Mouse (Mus musculus) erythroblast, embryonic 14.5 days (primary cell): ENCODE data around the gene Adam17. TPM values are rescaled to one million over a fixed set of nuclear protein-coding genes. Genes with fewer than 3 reads are reported as not detected.

Experiments
- H3K27me3 ChIP-seq: 2 replicates; pipeline ENCODE4 v1.6.1; 2012; ENCODE audit warnings: inconsistent platforms; ENCODE audit not compliant: control insufficient read depth
- H3K36me3 ChIP-seq: 2 replicates; pipeline ENCODE4 v1.6.1; 2012; ENCODE audit warnings: mild to moderate bottlenecking, inconsistent platforms; ENCODE audit not compliant: control insufficient read depth
- H3K4me1 ChIP-seq: 2 replicates; pipeline ENCODE4 v1.6.1; 2012; ENCODE audit warnings: inconsistent platforms; ENCODE audit not compliant: control insufficient read depth
- H3K4me3 ChIP-seq: replicated peaks from 2 replicates; pipeline ENCODE3; 2012; ENCODE audit warnings: moderate library complexity, mild to moderate bottlenecking, inconsistent platforms
- H3K9me3 ChIP-seq: 2 replicates; pipeline ENCODE4 v1.6.1; 2012; ENCODE audit warnings: low read length, inconsistent platforms, mixed read lengths; ENCODE audit not compliant: control insufficient read depth
- GATA1 ChIP-seq: IDR thresholded peaks from 2 replicates; pipeline ENCODE4 v1.6.1; 2012; ENCODE audit warnings: low read length, inconsistent platforms, mixed read lengths
- TAL1 ChIP-seq: IDR thresholded peaks from 3 replicates; pipeline ENCODE4 v1.6.1; 2012; ENCODE audit warnings: low read length, inconsistent platforms, mixed read lengths
- polyA plus RNA-seq: library from polyadenylated mRNA; stranded (reverse); fragments of >175 nt; gene quantifications from 2 replicates; pipeline ENCODE4 v1.2.3, GENCODE M21; 2012

The Adam17 gene
- polyA plus RNA-seq, 1 experiment = 0.58 TPM

- H3K27me3 ChIP-seq = no peaks in the 10 kb centered on the region
- H3K9me3 ChIP-seq = no peaks in the 10 kb centered on the region
- TF ChIP-seq GATA1 (no peak), TAL1 (no peak)
- no peak overlapping the region for H3K4me3 ChIP-seq
- H3K36me3 ChIP-seq = peaks cover 12% of the 10 kb centered on the region
- H3K4me1 ChIP-seq = peaks cover 4% of the 10 kb centered on the region
Observed at GRCm38 (mm10) chr12:21364624-21365435, 8.6 kb downstream of the Adam17 start.

- Histone ChIP-seq H3K4me1 (peaks cover 3% of the 10 kb centered on the region; the same call in 1 of the 2 replicates), H3K9me3 (no peaks in the 10 kb centered on the region), H3K27me3 (no peaks in the 10 kb centered on the region), H3K4me3 (no peak overlapping the region), H3K36me3 (peaks cover 13% of the 10 kb centered on the region)
- TF ChIP-seq TAL1 (no peak), GATA1 (no peak)
Observed at GRCm38 (mm10) chr12:21363195-21363594, 10.2 kb downstream of the Adam17 start.

GRCm38 (mm10) chr12:21362686-21363085 lies 10.7 kb downstream of the Adam17 start:
- Histone ChIP-seq H3K27me3 (no peaks in the 10 kb centered on the region), H3K9me3 (no peaks in the 10 kb centered on the region), H3K36me3 (peaks cover 16% of the 10 kb centered on the region), H3K4me1 (peaks cover 3% of the 10 kb centered on the region; the same call in 1 of the 2 replicates), H3K4me3 (no peak overlapping the region)
- TF ChIP-seq TAL1 (no peak), GATA1 (no peak)

- no peak overlapping the region for H3K4me3 ChIP-seq
- H3K36me3 ChIP-seq = peaks cover 53% of the 10 kb centered on the region
- H3K4me1 ChIP-seq = no peaks in the 10 kb centered on the region
- H3K9me3 ChIP-seq = no peaks in the 10 kb centered on the region
- H3K27me3 ChIP-seq = no peaks in the 10 kb centered on the region
- no peak for TF ChIP-seq GATA1
- no peak for TF ChIP-seq TAL1
Observed at GRCm38 (mm10) chr12:21353681-21354080, 19.8 kb downstream of the Adam17 start.

GRCm38 (mm10) chr12:21350113-21350876 lies 23.1 kb downstream of the Adam17 start:
- Histone ChIP-seq H3K4me3 (no peak overlapping the region), H3K27me3 (no peaks in the 10 kb centered on the region), H3K9me3 (no peaks in the 10 kb centered on the region), H3K4me1 (no peaks in the 10 kb centered on the region), H3K36me3 (peaks cover 63% of the 10 kb centered on the region)
- no peak for TF ChIP-seq GATA1
- no peak for TF ChIP-seq TAL1

GRCm38 (mm10) chr12:21346972-21347371 lies 26.5 kb downstream of the Adam17 start:
- Histone ChIP-seq H3K4me1 (no peaks in the 10 kb centered on the region), H3K9me3 (no peaks in the 10 kb centered on the region), H3K4me3 (no peak overlapping the region), H3K36me3 (peaks cover 57% of the 10 kb centered on the region), H3K27me3 (no peaks in the 10 kb centered on the region)
- TF ChIP-seq TAL1 = no peak
- TF ChIP-seq GATA1 = no peak

- Histone ChIP-seq H3K9me3 (no peaks in the 10 kb centered on the region), H3K4me1 (no peaks in the 10 kb centered on the region), H3K36me3 (peaks cover 63% of the 10 kb centered on the region), H3K4me3 (no peak overlapping the region), H3K27me3 (no peaks in the 10 kb centered on the region)
- no peak for TF ChIP-seq GATA1
- no peak for TF ChIP-seq TAL1
Observed at GRCm38 (mm10) chr12:21340674-21341073, 32.8 kb downstream of the Adam17 start.

GRCm38 (mm10) chr12:21337171-21337570 lies 36.3 kb downstream of the Adam17 start:
- Histone ChIP-seq H3K4me1 (no peaks in the 10 kb centered on the region), H3K36me3 (peaks cover 75% of the 10 kb centered on the region), H3K9me3 (no peaks in the 10 kb centered on the region), H3K27me3 (no peaks in the 10 kb centered on the region), H3K4me3 (no peak overlapping the region)
- no peak for TF ChIP-seq GATA1
- no peak for TF ChIP-seq TAL1

- no peak overlapping the region for H3K4me3 ChIP-seq
- no peaks in the 10 kb centered on the region for H3K4me1 ChIP-seq
- H3K36me3 ChIP-seq = peaks cover 79% of the 10 kb centered on the region
- H3K27me3 ChIP-seq = no peaks in the 10 kb centered on the region
- TF ChIP-seq TAL1 = no peak
- H3K9me3 ChIP-seq = no peaks in the 10 kb centered on the region
Observed at GRCm38 (mm10) chr12:21335869-21336268, 37.6 kb downstream of the Adam17 start.
